Mouse (Mus musculus) bone marrow, adult 2 months (tissue): ENCODE measurements around the gene Slc10a6.

Experiments
- CTCF ChIP-seq: fragments of 200-500 bp; IDR thresholded peaks from 2 replicates; pipeline ENCODE4 v1.5.1; 2011; ENCODE audit warnings: low read length, control low read depth; ENCODE audit not compliant: control insufficient read depth, insufficient read depth
- POLR2A ChIP-seq: fragments of 200-500 bp; IDR thresholded peaks from 2 replicates; pipeline ENCODE4 v1.6.1; 2011; ENCODE audit warnings: low read depth, mild to moderate bottlenecking, control low read depth, low read length, borderline replicate concordance; ENCODE audit not compliant: control insufficient read depth

- TF ChIP-seq CTCF, result no peak
- TF ChIP-seq POLR2A, result no peak
These were observed 32.6 kb downstream of the Slc10a6 start for GRCm38 (mm10) chr5:103596467-103597146.
